Mouse (Mus musculus) neural tube, embryonic 10.5 days (tissue): ENCODE data around the gene Traf3ip3.

Source experiments
- DNase-seq: peaks from one replicate; pipeline ENCODE4 v3.0.0-alpha.2; 2017; ENCODE audit warnings: low spot score; ENCODE audit errors: extremely low spot score

The Traf3ip3 gene

DNA sequence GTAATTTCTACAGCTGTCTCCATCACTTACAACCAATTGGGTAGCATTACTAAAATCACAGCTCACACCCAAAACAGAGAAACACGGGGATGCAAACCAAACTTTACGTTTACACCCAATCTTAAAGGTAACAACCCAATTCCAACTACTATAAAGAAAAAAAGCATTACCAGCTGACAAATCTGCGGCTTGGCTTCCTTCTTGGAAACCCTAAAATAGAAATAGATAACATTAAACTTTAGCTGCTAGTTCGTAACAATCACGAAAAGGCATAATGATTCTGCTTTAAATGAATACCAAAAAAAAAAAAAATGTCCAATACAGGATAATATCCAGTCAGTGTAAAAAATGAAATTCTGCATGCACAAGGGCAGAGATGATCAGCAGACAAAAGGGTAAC lies 72.2 kb downstream of the Traf3ip3 start:
- no peak for DNase-seq

DNA sequence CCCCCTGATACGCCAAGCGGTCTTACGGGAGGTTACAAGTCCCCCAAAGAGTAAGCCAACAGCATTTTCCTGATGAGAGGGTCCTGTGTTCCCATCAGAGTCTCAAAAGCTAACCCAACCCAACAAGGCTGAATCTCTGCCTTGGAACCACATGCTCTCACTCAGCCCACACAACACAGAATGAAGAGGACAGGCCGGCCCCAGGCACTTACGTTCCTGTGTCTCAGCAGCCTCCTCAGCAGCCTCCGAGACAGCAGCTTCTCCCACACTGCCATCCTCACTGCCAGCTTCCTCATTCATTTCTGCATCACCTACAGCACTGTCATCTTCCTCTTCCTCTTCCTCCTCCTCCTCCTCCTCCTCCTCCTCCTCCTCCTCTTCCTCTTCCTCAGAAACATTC lies 73.4 kb downstream of the Traf3ip3 start:
- DNase-seq = no peak

DNA sequence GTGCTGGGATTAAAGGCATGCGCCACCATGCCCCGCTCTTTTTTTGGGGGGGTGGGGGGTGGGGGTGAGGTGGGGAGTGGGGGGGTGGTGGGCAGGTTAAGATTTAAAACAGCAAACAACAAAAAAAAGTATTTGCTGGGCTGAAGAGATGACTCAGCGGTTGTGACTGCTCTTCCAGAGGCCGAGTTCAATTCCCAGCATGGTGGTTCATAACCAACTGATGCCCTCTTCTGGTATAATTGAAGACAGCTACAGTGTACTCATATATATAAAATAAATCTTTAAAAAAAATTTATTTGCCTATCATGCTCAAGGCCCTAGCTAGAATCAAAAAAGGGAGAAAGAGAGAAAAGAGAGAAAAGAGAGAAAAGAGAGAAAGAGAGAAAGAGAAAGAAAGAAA lies 75.7 kb downstream of the Traf3ip3 start:
- no peak for DNase-seq
